Mouse (Mus musculus): ENCODE measurements around the gene Pla2g12a. TPM values are rescaled to one million over a fixed set of nuclear protein-coding genes. Genes with fewer than 3 reads are reported as not detected.

Pla2g12a gene
- polyA plus RNA-seq, 1 experiment from 2014 or later = 38.5 TPM

GRCm38 (mm10) chr3:129903866-129904265, 25.5 kb downstream of the Pla2g12a start:
- Histone ChIP-seq H3K4me2 (replicated peaks; ENCODE audit: low read depth, low read length) (no peak overlapping the region), H3K36me3 (ENCODE audit: control insufficient read depth, insufficient read depth, low read length) (peaks cover 22% of the 10 kb centered on the region), H3K27me3 (ENCODE audit: control insufficient read depth, insufficient read depth, low read length) (no peaks in the 10 kb centered on the region), H3K9ac (replicated peaks; ENCODE audit: low read depth, low read length) (no peak overlapping the region), H3K27ac (ENCODE audit: low read length) (no peak overlapping the region), H3K4me3 (ENCODE audit: low read depth, low read length) (no peak overlapping the region), H3K4me1 (ENCODE audit: control insufficient read depth, insufficient read depth, low read length) (peaks cover 15% of the 10 kb centered on the region), H3K9me3 (ENCODE audit: control insufficient read depth, low read depth, low read length) (no peaks in the 10 kb centered on the region)
- ATAC-seq (ENCODE audit: insufficient number of reproducible peaks, insufficient read depth, low FRiP score, low read depth) = no peak
- 81% methylated on average over 8 of the region's 8 CpGs for WGBS

GRCm38 (mm10) chr3:129904381-129905132, 26.2 kb downstream of the Pla2g12a start:
- no peak overlapping the region for H3K9ac ChIP-seq (replicated peaks; ENCODE audit: low read depth, low read length)
- H3K27ac ChIP-seq (ENCODE audit: low read length) = no peak overlapping the region
- H3K9me3 ChIP-seq (ENCODE audit: control insufficient read depth, low read depth, low read length) = no peaks in the 10 kb centered on the region
- WGBS = 71% methylated on average over 7 of the region's 7 CpGs
- ATAC-seq (ENCODE audit: insufficient number of reproducible peaks, insufficient read depth, low FRiP score, low read depth) = no peak
- no peak overlapping the region for H3K4me2 ChIP-seq (replicated peaks; ENCODE audit: low read depth, low read length)
- no peaks in the 10 kb centered on the region for H3K27me3 ChIP-seq (ENCODE audit: control insufficient read depth, insufficient read depth, low read length)
- H3K4me1 ChIP-seq (ENCODE audit: control insufficient read depth, insufficient read depth, low read length) = peaks cover 15% of the 10 kb centered on the region
- H3K36me3 ChIP-seq (ENCODE audit: control insufficient read depth, insufficient read depth, low read length) = peaks cover 28% of the 10 kb centered on the region
- no peak overlapping the region for H3K4me3 ChIP-seq (ENCODE audit: low read depth, low read length)

GRCm38 (mm10) chr3:129912025-129912424, 33.6 kb downstream of the Pla2g12a start:
- 91% methylated on average over 14 of the region's 14 CpGs for WGBS
- H3K36me3 ChIP-seq (ENCODE audit: control insufficient read depth, insufficient read depth, low read length) = peaks cover 44% of the 10 kb centered on the region
- ATAC-seq (ENCODE audit: insufficient number of reproducible peaks, insufficient read depth, low FRiP score, low read depth) = no peak

GRCm38 (mm10) chr3:129913241-129913640, 34.8 kb downstream of the Pla2g12a start:
- WGBS = 95% methylated on average over 13 of the region's 13 CpGs
- no peak overlapping the region for H3K27ac ChIP-seq (ENCODE audit: low read length)
- ATAC-seq (ENCODE audit: insufficient number of reproducible peaks, insufficient read depth, low FRiP score, low read depth) = no peak
- no peak overlapping the region for H3K9ac ChIP-seq (replicated peaks; ENCODE audit: low read depth, low read length)
- no peaks in the 10 kb centered on the region for H3K27me3 ChIP-seq (ENCODE audit: control insufficient read depth, insufficient read depth, low read length)
- peaks cover 37% of the 10 kb centered on the region for H3K36me3 ChIP-seq (ENCODE audit: control insufficient read depth, insufficient read depth, low read length)
- H3K4me2 ChIP-seq (replicated peaks; ENCODE audit: low read depth, low read length) = no peak overlapping the region
- no peaks in the 10 kb centered on the region for H3K4me1 ChIP-seq (ENCODE audit: control insufficient read depth, insufficient read depth, low read length)
- no peaks in the 10 kb centered on the region for H3K9me3 ChIP-seq (ENCODE audit: control insufficient read depth, low read depth, low read length)
- no peak overlapping the region for H3K4me3 ChIP-seq (ENCODE audit: low read depth, low read length)

More at GRCm38 (mm10) chr3:129912025-129912424, 33.6 kb downstream of the Pla2g12a start:
- Histone ChIP-seq H3K4me2 (replicated peaks; ENCODE audit: low read depth, low read length) (no peak overlapping the region), H3K27me3 (ENCODE audit: control insufficient read depth, insufficient read depth, low read length) (no peaks in the 10 kb centered on the region), H3K9ac (replicated peaks; ENCODE audit: low read depth, low read length) (no peak overlapping the region), H3K4me1 (ENCODE audit: control insufficient read depth, insufficient read depth, low read length) (no peaks in the 10 kb centered on the region), H3K27ac (ENCODE audit: low read length) (no peak overlapping the region), H3K9me3 (ENCODE audit: control insufficient read depth, low read depth, low read length) (no peaks in the 10 kb centered on the region), H3K4me3 (ENCODE audit: low read depth, low read length) (no peak overlapping the region)

- no peak overlapping the region for H3K27ac ChIP-seq (ENCODE audit: low read length)
- H3K9ac ChIP-seq (replicated peaks; ENCODE audit: low read depth, low read length) = no peak overlapping the region
- no peak for ATAC-seq (ENCODE audit: insufficient number of reproducible peaks, insufficient read depth, low FRiP score, low read depth)
- no peaks in the 10 kb centered on the region for H3K9me3 ChIP-seq (ENCODE audit: control insufficient read depth, low read depth, low read length)
- no peak overlapping the region for H3K4me3 ChIP-seq (ENCODE audit: low read depth, low read length)
- no peak overlapping the region for H3K4me2 ChIP-seq (replicated peaks; ENCODE audit: low read depth, low read length)
- WGBS = 85% methylated on average over 3 of the region's 3 CpGs
- H3K36me3 ChIP-seq (ENCODE audit: control insufficient read depth, insufficient read depth, low read length) = peaks cover 8% of the 10 kb centered on the region; the same call in 1 of the 2 replicates
- no peaks in the 10 kb centered on the region for H3K27me3 ChIP-seq (ENCODE audit: control insufficient read depth, insufficient read depth, low read length)
- no peaks in the 10 kb centered on the region for H3K4me1 ChIP-seq (ENCODE audit: control insufficient read depth, insufficient read depth, low read length)
Observed at GRCm38 (mm10) chr3:129917424-129917823, 39.0 kb downstream of the Pla2g12a start.

- Histone ChIP-seq H3K27me3 (ENCODE audit: control insufficient read depth, insufficient read depth, low read length) (no peaks in the 10 kb centered on the region), H3K9ac (replicated peaks; ENCODE audit: low read depth, low read length) (no peak overlapping the region), H3K36me3 (ENCODE audit: control insufficient read depth, insufficient read depth, low read length) (peaks cover 8% of the 10 kb centered on the region; the same call in 1 of the 2 replicates), H3K4me2 (replicated peaks; ENCODE audit: low read depth, low read length) (no peak overlapping the region), H3K27ac (ENCODE audit: low read length) (no peak overlapping the region), H3K9me3 (ENCODE audit: control insufficient read depth, low read depth, low read length) (no peaks in the 10 kb centered on the region), H3K4me3 (ENCODE audit: low read depth, low read length) (no peak overlapping the region), H3K4me1 (ENCODE audit: control insufficient read depth, insufficient read depth, low read length) (no peaks in the 10 kb centered on the region)
- WGBS = 16% methylated on average over 13 of the region's 13 CpGs
- no peak for ATAC-seq (ENCODE audit: insufficient number of reproducible peaks, insufficient read depth, low FRiP score, low read depth)
Observed at GRCm38 (mm10) chr3:129918434-129918833, 40.0 kb downstream of the Pla2g12a start.

- no peak for ATAC-seq (ENCODE audit: insufficient number of reproducible peaks, insufficient read depth, low FRiP score, low read depth)
- H3K36me3 ChIP-seq (ENCODE audit: control insufficient read depth, insufficient read depth, low read length) = no peaks in the 10 kb centered on the region
- H3K4me1 ChIP-seq (ENCODE audit: control insufficient read depth, insufficient read depth, low read length) = no peaks in the 10 kb centered on the region
- H3K4me2 ChIP-seq (replicated peaks; ENCODE audit: low read depth, low read length) = no peak overlapping the region
- no peak overlapping the region for H3K9ac ChIP-seq (replicated peaks; ENCODE audit: low read depth, low read length)
- no peaks in the 10 kb centered on the region for H3K9me3 ChIP-seq (ENCODE audit: control insufficient read depth, low read depth, low read length)
- 91% methylated on average over 7 of the region's 7 CpGs for WGBS
- no peak overlapping the region for H3K4me3 ChIP-seq (ENCODE audit: low read depth, low read length)
- H3K27me3 ChIP-seq (ENCODE audit: control insufficient read depth, insufficient read depth, low read length) = no peaks in the 10 kb centered on the region
- H3K27ac ChIP-seq (ENCODE audit: low read length) = no peak overlapping the region
Observed at GRCm38 (mm10) chr3:129923581-129923980, 45.2 kb downstream of the Pla2g12a start.

- Histone ChIP-seq H3K36me3 (ENCODE audit: control insufficient read depth, insufficient read depth, low read length) (no peaks in the 10 kb centered on the region), H3K27me3 (ENCODE audit: control insufficient read depth, insufficient read depth, low read length) (no peaks in the 10 kb centered on the region), H3K4me2 (replicated peaks; ENCODE audit: low read depth, low read length) (no peak overlapping the region), H3K4me3 (ENCODE audit: low read depth, low read length) (no peak overlapping the region), H3K4me1 (ENCODE audit: control insufficient read depth, insufficient read depth, low read length) (no peaks in the 10 kb centered on the region), H3K9me3 (ENCODE audit: control insufficient read depth, low read depth, low read length) (no peaks in the 10 kb centered on the region), H3K9ac (replicated peaks; ENCODE audit: low read depth, low read length) (no peak overlapping the region), H3K27ac (ENCODE audit: low read length) (no peak overlapping the region)
- 89% methylated on average over 3 of the region's 3 CpGs for WGBS
- ATAC-seq (ENCODE audit: insufficient number of reproducible peaks, insufficient read depth, low FRiP score, low read depth) = no peak
Observed at GRCm38 (mm10) chr3:129925861-129926260, 47.5 kb downstream of the Pla2g12a start.
